Mouse (Mus musculus) CH12F3 (cell line): ENCODE data around the gene Tmem201.

ENCODE experiments used
- in situ Hi-C: fragments of 300-500 bp; cut with MboI; formaldehyde crosslinking; loops from 2 replicates; pipeline ENCODE4 v1.14.3; 2020; ENCODE audit warnings: low sequenced_read_pairs

Gene Tmem201

DNA sequence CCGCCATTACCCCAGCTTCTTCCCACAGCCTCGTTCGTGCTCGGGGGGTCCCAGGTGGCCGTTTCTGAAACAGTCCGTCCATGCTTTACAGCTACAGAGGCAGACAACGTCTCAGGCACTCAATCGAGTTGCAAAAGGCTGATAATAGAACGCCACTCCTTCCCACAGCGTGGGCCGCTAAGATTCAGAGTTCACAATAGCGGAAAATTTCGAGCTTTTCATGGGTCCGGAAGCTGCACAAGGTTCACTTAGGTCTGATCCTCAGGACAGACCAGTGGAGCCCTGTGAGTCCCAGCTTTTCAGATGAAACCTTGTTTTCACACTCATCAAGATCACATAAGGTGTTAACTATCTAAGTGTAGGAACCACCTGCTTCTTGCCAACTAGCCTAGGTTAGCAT lies 49.0 kb downstream of the Tmem201 start:
- in situ Hi-C loops = no loop called here

DNA sequence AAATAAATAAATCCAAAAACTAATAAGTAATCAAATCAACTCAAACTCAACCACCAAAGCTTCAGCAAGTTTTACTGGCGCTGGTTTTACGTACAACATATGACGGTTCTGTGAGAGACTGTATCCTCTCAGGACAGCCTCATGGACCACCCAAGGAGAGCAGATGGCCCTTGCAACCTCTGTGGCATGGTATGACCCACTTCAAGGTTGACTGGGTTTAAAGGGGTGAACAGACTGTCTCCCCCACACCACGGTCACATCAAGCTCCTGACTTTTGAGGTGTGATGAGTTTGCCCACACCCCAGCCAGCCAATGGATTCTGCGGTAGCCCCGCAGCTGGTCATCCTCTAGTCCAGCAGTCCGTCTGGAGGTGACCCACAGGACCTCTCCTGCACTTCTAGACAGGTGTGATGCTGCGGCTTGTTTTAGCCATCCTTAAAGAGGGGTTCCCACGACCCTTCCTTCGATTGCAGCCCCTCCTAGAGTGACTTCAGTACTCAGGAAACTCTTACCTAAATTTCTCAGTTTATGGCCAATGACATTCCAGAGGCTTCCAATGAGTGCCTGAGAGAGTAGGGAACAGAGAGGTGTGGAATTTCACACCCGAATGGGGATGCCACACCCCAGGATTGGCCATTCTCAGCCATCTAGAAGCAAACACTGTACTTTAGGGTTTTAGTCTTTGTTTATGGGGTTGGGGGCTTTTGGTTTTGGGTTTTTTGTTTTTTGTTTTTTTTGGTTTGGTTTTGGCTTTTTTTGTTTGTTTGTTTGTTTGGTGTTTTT lies 52.8 kb downstream of the Tmem201 start:
- in situ Hi-C loops = no loop called here

DNA sequence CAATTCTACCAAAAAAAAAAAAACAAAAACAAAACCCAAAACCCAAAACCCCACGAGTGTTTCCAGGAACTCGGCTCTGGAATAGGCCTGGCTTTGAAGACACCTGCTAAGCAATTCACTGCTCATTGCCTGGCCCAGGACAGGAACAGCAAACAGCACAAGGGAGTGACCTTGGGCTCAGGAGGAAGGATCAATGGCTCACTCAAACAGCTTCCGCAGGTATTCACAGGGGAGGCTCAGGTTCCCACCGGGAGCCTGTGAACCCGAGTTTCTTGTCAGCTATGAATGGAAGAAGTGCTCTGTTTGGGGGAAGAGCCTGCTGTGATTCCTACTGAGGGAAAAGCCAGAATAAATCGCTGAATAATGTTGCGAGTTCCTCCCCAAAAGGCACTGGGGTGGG lies 54.0 kb downstream of the Tmem201 start:
- in situ Hi-C loops = no loop called here

DNA sequence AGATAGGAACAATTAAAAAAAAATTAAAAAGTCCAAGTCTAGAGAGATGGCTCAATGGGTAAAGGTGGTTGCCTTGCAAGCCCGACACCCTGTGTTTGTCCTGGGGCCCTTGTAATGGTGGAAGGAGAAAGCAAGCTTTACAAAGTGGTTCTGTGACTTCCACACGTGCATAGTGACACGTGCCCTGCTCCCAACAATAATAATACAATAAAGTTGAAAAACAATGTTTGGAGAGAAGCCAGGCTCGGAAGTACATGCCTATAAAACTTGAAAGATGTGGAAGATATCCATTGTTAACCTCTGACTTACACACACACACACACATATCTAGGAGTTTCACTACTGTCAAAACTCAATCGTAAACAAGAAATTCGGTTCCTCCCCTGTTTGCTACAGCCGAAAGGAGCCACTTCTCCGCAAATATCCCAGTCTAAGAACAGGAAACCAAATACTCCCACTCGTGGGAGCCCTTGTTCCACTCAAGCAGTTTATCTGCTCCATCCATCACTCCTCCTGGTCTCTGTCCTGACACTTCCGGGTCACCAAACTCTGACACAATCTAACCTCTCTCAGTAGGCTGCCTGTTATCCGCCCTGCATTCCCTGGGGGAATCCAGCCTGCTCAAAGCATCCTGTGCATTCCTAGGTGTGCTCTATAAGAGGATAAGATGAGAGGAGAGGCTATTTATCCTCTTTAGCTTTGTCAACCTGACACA lies 58.6 kb downstream of the Tmem201 start:
- in situ Hi-C loops = no loop called here

DNA sequence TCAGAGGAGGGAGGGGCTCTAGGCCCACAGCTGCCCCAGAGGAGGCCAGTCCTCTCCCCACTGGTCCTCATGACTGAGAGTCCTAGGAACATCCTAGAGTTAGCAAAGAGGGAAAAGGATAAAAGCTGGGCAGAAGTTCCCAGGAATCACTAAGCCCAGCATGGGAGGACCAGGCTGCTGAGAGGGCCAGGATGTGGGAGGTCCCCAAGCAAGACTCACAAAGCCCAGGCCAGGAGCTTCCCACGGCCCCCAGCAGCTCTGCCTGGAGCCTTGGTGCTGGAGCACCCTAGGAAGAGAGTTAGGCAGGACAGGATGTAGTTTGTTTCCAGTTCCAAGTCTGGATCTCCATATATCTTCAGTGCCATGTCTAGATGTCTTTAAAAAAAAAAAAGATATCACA lies 59.8 kb downstream of the Tmem201 start:
- in situ Hi-C loops = no loop called here

DNA sequence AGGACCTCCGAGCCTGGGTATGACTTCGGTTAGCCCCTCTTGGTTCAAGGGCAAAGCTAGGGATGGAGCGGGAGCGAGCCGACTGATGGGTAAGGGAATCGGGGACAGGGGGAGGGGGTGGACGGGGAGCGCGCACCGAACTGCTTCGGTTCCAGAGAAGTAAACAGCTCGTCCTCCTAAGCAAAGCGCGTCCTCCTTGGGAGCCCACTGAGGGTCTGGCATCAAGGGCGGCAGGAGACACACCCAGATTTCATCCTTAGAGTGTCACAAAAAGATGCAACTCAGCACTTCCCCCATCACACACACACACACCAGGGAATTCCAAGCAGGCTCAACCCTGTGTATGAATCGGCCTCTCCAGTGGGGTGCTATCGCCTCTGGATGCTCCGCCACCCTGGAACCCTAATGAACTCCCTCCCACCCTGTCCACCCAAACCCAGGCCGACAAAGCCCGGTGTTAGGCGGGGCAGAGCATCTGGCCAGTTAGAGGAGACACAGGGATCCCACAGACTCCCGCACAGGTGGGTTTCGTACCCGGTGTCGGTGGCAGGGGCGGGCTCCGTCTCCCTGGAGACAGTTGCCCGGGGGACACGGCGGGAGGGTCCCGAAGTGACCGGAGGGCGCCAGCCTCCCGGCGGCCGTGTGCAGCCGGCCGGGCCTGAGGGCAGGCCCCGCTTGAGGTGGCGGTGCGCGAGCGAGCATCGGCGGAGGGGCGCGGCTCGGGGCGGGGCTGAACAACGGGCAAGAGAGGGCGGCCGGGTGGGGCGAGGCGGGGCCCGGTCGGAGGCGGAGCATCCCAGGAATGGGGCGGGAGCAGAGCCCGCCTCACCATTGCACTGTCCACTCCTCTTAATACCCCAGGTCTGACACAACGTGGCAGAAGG lies 62.2 kb downstream of the Tmem201 start:
- in situ Hi-C loops = no loop called here

DNA sequence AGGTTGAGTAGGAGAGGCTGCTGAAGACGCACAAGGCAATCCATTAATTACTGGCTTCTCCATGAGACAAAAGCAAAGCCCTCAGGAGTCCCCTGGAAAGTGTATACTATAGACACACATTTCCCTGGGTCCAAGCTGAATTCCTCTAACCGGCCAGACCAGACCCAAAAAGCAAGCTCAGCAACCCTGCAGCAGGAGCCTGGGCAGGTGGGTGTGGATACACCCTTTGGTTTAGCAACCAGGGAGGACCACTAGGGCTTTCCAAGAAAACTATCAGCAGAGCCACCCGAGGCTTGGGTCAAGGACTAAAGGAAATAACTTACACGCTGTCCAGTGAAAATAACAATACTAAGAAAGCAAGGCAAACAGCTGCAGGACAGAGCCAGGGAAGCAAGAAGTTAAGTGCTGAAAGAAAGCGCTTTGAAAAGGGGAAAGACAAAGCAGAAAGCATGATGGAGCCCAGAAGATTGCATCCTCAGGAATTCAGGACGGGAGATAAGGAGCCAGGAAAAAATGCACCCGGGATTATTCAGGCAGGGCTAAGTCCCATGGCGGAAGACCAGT lies 62.9 kb downstream of the Tmem201 start:
- in situ Hi-C loops = no loop called here

DNA sequence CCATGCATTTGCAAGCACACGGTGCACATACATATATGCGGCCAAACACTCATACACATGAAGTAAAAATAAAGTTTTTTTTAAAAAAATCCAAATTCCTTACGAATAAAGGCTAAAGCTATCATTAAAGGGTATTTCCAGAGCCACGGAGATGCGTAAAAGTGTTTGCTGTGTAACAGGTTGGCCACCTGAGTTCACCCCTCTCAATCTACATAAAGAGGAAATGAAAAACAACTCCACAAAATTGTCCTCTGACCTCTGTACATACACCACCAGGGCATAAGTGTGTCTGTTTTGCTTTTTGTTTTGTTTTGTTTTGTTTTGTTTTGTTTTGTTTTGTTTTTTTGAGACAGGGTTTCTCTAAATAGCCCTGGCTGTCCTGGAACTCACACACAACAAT lies 65.1 kb downstream of the Tmem201 start:
- in situ Hi-C loops = no loop called here

DNA sequence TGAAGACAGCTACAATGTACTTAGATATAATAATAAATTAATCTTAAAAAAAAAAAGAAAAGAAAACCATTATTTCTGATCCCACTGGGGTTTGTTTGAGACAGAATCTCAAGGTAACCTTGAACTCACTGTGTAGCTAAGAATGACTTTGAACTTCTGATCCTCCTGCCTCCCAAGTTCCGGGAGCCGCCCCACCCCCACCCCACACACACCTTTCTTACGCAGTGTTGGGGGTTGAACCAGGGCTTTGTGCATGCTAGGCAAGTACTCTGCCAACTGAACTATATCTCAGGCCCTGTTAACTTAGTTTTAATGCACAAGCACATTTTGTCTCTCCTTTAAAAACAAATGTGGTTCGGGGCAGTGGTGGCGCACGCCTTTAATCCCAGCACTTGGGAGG lies 66.7 kb downstream of the Tmem201 start:
- in situ Hi-C loops = no loop called here

DNA sequence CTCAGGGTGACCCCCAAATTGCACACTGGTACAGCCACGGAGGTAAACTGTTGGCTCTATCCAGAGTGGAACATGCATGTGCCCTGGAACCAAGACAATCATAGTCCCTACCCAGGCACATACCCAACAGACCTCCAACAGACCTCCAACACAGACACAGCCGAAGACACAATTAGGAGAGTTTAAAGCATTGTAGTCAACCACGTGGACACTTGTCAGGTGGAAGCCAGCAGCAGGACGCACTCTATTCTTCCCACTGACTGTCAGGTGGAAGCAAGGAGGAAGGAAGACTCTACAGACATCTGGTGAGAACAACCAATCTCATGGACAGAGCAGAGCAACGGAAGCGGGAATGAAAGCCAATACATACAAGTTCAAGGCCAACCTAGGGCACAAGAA lies 72.2 kb downstream of the Tmem201 start:
- in situ Hi-C loops = no loop called here
